Mouse (Mus musculus) T-helper 17 cell (primary cell): ENCODE results near the gene B3gnt9.

Experiments
- in situ Hi-C, 2 experiments: fragments of 300-600 bp; cut with MboI, MseI; formaldehyde crosslinking; loops; 1 replicate in 1 of 2; 2 replicates in 1 of 2; pipeline ENCODE4 v1.15.1; 2025; ENCODE audit warnings: high pct_unique_total_duplicates in 2 of 2

B3gnt9 gene

DNA sequence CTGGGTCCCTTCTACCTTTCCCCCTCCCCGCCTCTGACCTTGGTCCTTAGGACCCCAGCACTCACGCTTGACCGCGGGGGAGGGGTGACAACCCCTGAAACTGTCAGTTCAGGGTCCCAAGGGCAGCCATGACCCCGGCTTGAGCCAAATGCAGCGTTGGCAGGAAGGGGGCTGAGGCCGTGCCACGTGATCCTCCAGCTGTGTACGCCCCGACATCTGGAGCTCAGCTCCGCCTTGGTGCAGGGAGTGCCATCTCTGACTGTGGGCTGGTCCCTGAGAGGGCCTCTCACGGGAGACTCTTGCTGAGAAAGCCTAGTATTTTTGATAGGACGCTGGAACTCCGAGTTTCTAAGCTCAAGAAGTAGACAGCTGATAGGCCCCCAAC, at the start of gene B3gnt9:
Gene B3gnt9, minus strand, starts transcription at position 188 of the 385 bp plus-strand sequence.
- in situ Hi-C loops: loop anchor here (5.0 to 10.0 kb wide), 3 partner anchors 130 to 1010 kb away; partner anchors contain the start of genes Cdh16 (in 1 of the 2) and Tk2 (in 1 of the 2)

DNA sequence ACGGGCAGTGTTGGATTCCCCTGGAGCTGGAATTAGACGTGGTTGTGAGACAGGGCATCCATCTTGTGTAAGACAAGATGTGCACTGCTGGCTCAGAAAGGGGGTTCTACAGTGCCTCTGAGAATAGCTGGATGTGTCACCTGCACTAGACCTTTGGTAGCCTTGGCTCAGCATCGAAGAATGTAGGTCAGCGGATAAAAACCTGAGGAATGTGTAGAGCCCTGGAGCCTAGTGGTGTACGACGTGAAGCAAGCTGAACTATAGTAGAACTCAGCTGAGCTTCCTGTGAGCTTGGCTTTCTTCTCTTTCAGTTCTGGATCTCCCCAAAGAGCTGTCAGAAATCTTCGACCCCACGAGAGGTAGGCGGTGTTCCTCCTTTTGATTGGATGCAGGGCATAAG, 48.9 kb upstream of the B3gnt9 start:
- in situ Hi-C loops: no loop called here

GRCm38 (mm10) chr8:105303396-105303795, 48.4 kb upstream of the B3gnt9 start:
- in situ Hi-C loops: no loop called here

DNA sequence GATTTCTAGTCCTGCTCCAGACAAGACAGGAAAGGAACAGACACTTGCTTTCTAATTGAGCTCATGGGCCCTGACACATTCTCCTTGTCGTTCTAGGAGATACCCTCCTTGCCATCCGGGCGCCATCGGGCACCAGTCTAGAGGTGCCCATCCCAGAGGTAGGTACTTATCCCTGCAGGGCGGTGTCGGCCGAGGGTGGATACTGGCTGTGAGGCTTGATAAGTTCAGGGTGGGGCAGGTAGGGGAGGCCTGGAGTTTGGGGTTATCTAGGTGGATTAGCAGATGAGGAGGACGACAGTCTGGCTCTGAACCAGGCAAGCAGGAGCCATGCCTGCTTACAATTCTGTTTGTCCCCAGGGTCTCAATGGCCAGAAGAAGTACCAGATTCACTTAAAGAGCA, 45.0 kb upstream of the B3gnt9 start:
- in situ Hi-C loops: no loop called here

DNA sequence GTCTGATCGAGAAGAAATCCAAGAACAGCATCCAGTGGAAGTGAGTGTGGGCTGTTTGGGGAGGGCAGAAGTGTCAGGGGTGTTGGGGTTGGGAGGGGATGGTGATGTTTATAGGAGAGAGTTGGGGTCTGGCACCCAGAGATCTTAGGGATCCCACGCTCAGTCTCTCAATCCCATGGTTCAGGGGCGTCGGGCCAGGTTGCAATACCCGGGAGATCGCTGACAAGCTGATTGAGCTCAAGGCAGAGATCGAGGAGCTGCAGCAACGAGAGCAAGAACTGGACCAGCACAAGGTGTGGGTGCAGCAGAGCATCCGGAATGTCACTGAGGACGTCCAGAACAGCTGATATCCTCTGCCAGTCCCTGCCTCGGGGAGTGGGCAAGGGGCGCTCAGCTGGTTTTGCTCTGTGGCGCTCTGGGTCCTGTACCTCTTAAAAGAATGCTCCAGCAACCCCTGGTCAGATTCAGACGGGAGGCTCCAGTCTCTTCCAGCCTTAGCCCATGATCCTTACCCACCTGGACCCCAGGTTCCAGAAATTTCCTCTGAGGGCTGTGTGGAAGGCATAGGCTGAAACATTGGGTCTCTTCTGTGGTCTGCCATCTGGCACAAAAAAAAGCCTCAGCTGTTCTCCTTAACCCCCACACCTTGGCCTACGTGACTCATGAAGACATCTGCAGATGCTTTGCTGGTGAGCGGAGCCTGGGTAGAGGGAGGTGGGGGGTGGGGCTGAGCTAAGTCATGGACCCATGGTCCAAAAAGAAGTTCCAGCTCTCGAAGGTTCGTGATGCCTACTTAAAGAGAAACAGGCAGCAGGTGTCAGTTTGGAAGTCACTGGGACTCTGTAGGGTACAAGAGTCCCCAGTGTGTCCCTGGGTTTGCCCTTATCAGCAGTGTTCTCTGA, 43.6 kb upstream of the B3gnt9 start:
- in situ Hi-C loops: no loop called here

GRCm38 (mm10) chr8:105297511-105298192, 42.7 kb upstream of the B3gnt9 start, which contains the start of gene E2f4:
Gene E2f4 (plus strand): TSS chr8:105297663.
- in situ Hi-C loops: no loop called here

DNA sequence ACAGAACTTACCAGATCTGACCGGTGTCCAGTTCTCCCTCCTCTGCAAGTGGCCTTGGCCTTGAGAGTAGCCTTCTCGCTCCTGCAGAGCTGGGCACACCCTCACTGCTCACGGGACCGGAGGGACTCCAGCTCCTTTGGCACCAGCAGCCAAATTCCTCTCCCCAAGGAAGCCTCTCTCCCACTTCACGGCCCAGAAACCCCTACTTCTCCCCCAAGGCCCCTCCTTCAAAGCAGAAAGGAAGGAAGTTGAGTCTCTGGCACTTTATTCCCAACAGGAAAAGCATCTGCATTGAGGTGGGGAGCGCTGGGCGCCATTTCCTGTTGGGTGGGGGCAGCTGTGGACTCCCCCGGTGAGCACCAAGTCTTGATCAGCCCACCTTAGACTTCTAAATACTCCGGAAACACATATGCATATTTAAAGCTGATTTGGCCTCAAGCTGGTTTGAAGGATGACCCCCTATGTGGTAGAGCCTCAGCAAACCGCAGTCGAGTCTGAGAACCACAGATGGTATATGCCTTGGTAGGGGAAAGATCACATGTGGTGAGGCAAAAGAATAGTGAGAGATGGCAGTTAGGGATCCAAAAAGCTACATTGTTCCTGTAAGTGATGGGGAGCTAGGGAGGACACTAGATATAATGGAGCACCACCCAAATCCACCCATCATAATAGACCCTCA, 41.1 kb upstream of the B3gnt9 start, which contains the start of gene Exoc3l:
Gene Exoc3l, minus strand, starts transcription at position 207 of the 679 bp plus-strand sequence.
- in situ Hi-C loops: no loop called here

- in situ Hi-C loops: no loop called here
These were observed 40.3 kb upstream of the B3gnt9 start for GRCm38 (mm10) chr8:105295256-105295655.

- in situ Hi-C loops: loop anchor here in 1 of 2 experiments (5.0 kb wide), 1 partner anchor 53 kb away; the partner anchor contains the start of genes Fhod1 and Slc9a5
These were observed 39.8 kb upstream of the B3gnt9 start for GRCm38 (mm10) chr8:105294776-105295175.

- in situ Hi-C loops: loop anchor here in 1 of 2 experiments (5.0 kb wide), 1 partner anchor 54 kb away; the partner anchor contains the start of genes Fhod1 and Slc9a5
These were observed 38.5 kb upstream of the B3gnt9 start for GRCm38 (mm10) chr8:105293405-105293804.

DNA sequence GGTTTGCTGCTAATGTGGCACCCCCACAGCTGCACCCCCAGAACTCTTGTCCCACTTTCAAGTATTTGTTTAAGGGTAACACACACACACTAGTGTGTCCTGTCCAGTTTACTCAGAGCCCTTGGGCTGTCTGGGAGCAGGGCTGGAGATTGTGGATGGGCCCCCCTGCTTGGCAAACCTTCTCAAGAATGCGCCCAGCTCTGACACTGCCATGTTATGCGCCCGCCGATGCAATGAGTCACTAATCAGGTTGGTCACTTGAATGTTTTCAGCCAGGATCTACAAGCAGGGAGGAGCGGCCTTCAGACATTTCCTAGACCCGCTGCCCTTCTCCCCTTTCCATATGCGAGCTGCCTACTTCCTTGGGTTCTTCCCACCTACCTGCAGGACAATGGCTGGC, 37.5 kb upstream of the B3gnt9 start:
- in situ Hi-C loops: loop anchor here in 1 of 2 experiments (5.0 kb wide), 1 partner anchor 55 kb away; the partner anchor contains the start of genes Fhod1 and Slc9a5

GRCm38 (mm10) chr8:105291802-105292201, 36.8 kb upstream of the B3gnt9 start:
- in situ Hi-C loops: loop anchor here in 1 of 2 experiments (5.0 kb wide), 1 partner anchor 55 kb away; the partner anchor contains the start of genes Fhod1 and Slc9a5

DNA sequence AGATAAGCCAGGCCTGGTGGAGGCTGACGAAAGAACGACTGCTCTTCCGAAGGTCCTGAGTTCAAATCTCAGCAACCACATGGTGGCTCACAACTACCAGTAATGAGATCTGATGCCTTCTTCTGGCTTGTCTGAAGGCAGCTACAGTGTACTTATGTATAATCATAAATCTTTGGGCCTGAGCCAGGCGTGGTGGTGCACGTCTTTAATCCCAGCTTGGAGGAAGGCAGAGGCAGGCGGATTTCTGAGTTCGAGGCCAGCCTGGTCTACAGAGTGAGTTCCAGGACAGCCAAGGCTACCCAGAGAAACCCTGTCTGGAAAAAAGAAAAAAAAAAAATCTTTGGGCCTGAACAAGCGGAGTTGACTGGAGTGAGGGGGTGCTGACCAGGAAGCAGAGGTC, 36.4 kb upstream of the B3gnt9 start:
- in situ Hi-C loops: loop anchor here in 1 of 2 experiments (5.0 kb wide), 1 partner anchor 56 kb away; the partner anchor contains the start of genes Fhod1 and Slc9a5

GRCm38 (mm10) chr8:105290554-105291314, 35.8 kb upstream of the B3gnt9 start:
- in situ Hi-C loops: loop anchor here in 1 of 2 experiments (5.0 kb wide), 1 partner anchor 57 kb away; the partner anchor contains the start of genes Fhod1 and Slc9a5

DNA sequence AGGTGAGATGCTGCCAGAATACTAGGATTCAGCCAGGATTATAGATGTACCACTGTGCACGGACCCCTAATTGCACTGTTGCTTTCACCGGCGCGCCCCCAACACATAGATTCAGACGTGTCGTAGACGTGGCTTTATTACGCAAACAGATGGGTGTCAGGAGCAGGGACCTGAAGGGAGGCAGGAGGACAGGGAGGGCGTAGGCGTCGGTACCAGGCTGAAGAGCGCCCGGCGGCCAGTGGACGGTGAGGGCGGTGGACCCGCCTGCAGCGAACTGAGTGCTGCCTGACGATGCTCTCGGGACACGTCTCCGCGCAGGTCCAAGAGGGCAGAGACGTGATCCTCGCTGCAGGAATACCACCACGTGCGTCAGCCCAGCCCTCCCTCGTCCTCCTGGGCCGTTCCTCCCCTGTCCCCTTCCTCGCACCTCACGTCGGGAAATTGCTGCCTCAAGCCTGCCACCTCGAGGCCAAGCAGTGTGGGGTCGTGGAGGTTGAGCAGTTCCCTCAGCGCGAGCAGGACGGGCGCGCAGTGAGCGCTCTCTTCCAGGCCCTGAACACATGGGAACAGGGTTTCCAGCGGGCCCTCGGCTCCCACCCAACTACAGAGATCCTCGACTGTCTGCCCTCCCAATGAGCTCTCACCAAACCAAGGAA, 35.0 kb upstream of the B3gnt9 start, which contains the start of gene 4931428F04Rik:
Gene 4931428F04Rik, minus strand, starts transcription at position 60 of the 656 bp plus-strand sequence.
- in situ Hi-C loops: loop anchor here in 1 of 2 experiments (5.0 kb wide), 1 partner anchor 57 kb away; the partner anchor contains the start of genes Fhod1 and Slc9a5

GRCm38 (mm10) chr8:105288958-105289732, 34.2 kb upstream of the B3gnt9 start:
- in situ Hi-C loops: no loop called here

DNA sequence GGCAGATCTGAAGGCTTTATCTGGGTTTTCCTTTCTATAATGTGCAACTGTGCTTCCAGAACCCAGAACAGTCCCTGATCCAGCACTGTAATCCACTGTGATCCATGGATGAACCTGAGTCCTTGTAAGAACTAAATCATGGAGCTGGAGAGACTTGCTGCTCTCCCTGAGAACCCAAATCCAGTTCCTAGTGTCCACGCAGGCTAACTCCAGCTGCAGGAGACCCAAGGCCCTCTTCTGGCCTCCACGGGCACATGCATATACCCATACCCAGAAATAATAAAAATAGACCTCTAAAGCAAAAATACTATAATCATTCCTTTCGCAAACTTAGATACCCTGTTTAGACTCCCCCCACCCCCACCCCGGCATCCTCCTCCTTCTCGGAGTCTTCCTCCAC, 33.3 kb upstream of the B3gnt9 start:
- in situ Hi-C loops: no loop called here

DNA sequence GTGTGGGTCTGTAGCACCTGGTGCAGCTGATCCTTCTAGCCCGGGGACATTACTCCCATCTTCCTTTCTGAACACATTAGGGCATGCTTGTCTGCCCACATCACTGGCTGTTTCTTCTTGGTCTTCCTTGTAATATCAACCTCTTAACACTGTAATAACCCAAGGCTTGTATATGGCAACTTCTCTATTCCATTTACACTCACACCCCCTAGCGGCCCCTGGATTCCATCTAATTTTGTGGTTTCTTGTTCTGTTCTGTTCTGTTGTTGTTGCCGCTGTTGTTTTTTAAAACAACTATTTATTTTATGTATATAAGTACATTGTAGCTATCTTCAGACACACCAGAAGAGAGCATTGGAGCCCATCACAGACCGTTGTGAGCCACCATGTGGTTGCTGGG, 32.0 kb upstream of the B3gnt9 start:
- in situ Hi-C loops: no loop called here

DNA sequence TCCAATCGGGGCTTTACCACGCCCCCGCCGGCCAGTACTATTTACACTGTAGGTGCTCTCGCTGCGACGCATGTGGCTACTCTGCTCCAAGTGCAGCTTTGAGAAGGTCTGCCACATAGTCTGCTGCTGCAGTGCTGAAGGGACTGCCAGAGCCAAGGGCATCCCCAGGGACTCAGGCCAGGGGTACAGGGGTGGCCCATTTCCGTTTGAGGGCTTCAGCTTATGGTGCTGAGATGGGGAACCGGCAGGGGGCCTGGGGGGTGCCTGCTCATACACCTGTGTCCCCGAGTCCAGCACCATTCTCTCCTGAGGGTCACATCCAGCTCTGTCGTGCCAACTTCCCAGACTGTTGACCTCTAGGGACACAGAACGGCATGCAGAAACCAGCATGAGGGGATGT, 30.6 kb upstream of the B3gnt9 start:
- in situ Hi-C loops: no loop called here
